Mouse (Mus musculus) subcutaneous adipose tissue, adult 2 months (tissue): Measurements from ENCODE around the gene Amdhd1. TPM values are rescaled to one million over a fixed set of nuclear protein-coding genes. Genes with fewer than 3 reads are reported as not detected.

Experiments used
- polyA plus RNA-seq: library from polyadenylated mRNA; depleted of rRNA; stranded (reverse); fragments of >200 nt; gene quantifications from 2 replicates; pipeline ENCODE4 v1.2.3, GENCODE M21; 2012; ENCODE audit warnings: low replicate concordance; rRNA removed

Amdhd1 gene
- 0.06 and 0.71 TPM in 2 replicates for polyA plus RNA-seq

DNA sequence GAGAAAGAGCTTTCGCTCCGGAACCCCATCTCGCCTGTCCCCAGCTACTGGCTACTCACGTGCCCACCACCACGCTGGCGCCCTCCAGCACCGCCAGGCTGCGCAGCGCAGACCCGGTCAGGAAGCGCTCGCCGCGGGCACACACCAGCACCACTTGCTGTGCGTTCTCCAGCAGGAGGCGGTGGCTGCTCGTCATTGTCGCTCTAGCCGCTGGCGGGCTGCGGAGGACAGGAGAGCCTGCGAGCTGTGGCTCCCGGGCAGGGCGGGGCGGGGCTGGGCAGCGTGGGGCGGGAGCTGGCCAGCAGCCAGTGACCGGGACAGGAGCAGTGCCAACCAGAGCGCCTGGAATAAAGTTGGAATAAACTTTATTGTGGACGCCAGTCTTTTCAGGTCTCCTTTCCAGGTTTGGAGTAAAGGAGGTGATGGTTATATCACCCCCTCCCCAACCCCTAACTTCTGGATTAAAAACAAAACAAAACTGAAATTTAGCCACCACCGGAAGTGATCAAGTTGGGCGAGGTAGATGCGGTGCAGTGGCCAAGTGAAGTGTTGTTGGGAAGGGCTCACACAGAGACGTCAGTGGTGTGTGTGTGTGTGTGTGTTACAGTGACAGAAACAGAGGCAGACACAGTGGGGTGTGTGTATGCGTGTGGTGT is at the start of gene Amdhd1:
Gene Amdhd1, minus strand, starts transcription at position 259 of the 656 bp plus-strand sequence.

DNA sequence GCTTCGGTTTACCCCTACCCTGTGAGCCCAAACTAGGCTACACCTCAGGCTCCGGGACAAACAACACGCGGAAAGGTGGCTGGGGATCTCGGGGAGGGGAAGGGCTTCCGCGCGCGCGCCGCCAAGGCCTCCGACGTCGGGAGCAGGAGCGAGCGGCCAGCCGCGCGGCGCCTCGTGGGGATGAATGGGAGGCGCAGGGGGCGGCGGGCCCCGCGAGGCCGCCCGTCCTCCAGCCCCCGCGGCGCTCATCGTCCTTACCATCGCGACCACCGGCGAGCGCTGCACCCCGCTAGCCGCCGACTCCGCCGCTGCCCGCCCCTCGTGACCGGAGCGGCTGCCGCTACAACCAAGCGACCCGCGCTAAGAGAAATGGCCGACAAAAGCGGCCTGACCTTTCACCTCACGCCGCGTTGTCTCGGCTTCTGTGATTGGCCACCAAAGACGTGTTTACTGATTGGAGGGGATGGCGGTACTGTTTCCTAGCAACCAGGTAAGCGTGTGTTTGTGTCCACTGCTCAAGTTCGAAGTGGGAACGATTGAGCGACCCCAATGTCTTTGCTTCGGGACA is 49.5 kb upstream of the Amdhd1 start, which contains the start of gene Snrpf:
Gene Snrpf, minus strand, starts transcription at position 426 of the 568 bp plus-strand sequence.

DNA sequence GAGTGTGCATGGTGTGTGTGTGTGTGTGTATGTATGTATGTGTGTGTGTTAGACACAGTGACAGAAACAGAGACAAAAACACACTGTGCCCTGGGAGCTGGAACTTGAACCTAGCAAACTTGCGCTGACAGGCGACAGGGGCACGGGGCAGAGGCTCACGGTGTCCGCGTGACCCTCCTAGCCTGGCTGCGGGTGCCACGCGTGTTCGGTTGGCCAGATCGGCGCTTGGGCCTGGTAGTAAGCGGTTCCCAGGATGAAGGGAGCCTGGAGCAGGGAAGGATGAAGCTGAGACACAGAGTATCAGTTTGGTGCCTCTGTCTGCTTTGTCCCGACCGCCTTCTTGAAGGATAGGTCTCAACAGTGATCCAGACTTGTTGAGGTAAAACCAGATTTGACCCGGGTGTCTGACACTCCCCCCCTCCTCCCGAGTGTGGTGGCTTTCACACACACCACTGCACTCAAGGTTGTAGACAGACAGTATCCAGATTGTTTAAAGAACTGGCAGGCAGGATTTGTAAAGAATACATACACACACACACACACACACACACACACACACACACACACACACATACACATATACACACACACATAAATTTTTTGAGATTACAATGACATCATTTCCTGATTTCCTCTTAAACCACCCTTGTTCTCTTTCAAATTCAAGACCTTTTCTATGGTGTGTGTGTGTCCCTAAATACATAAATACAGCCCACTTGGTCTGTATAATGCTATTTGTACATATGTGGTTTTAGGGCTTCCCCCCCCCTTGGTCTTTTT is 788 bp upstream of the Amdhd1 start, which contains the start of gene Ccdc38:
Gene Ccdc38, plus strand, starts transcription at position 202 of the 780 bp plus-strand sequence.

DNA sequence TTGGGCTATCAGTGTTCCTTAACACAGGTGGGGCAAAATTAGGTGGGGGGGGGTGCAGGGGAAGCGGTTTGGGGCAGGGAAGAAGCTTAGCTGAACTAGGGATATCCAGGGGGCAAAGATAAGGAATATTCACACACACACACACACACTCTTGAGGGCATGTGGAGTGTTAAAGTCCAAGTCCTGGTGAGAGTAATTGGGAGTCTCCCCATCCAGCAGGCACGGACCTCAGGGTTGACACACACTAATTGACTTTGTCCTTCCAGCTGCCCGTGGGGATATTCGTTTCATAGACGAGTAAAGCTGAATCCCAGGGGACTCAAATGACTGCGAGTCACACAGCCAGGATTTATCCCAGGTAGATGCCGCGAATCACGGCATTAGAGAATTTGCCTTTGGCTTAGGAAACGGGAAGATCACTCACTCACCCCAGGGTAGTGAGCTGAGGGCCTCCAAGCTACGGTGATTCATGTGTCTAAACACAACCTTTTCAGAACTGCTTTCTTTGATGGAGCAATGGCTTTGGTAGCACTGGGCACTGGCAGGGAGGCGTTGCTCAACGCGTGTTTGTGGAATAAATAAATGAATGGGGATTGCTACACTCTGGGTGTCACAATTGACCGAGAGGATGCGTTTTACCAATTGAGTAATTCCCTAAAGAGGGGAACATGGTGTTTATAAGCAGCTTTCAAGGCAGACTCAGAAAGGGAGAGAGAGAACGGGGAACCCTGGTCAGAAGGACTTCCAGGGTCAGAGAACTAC is 51.6 kb downstream of the Amdhd1 start, which contains the start of gene Hal:
Gene Hal, plus strand, starts transcription at position 703 of the 762 bp plus-strand sequence.

Other genes starting within 250 kb of the Amdhd1 start
- gene Elk3, start 228.9 kb downstream of the Amdhd1 start, polyA plus RNA-seq, result 46.2 and 49.4 TPM in 2 replicates
- gene Lta4h, start 86.6 kb downstream of the Amdhd1 start, polyA plus RNA-seq, result 55.1 and 92.3 TPM in 2 replicates
- 0.18 and 0.33 TPM in 2 replicates for gene Hal, start 51.3 kb downstream of the Amdhd1 start, polyA plus RNA-seq
- gene Ccdc38, start 599 bp upstream of the Amdhd1 start, polyA plus RNA-seq, result not detected in 2 replicates
- 13.1 and 46.4 TPM in 2 replicates for gene Snrpf, start 49.7 kb upstream of the Amdhd1 start, polyA plus RNA-seq
- gene Ntn4, start 100.6 kb upstream of the Amdhd1 start, polyA plus RNA-seq, result 6.2 and 13.3 TPM in 2 replicates